In genomic region chr9:7848191-7848590, GRCm38 (mm10) we compare ENCODE assay signal across 19 mouse cellular contexts. TPM values are rescaled to one million over a fixed set of nuclear protein-coding genes. Genes with fewer than 3 reads are reported as not detected.
DNase-seq lines count a peak whose midpoint lies in the region; ATAC-seq lines count a peak whose summit lies in the region.
"Had no signal": no experiment of that assay in that cellular context is flagged by ENCODE, and none has a peak within 500 bp of the region (broad histone marks: within the 10 kb centered on the region; RNA-seq: fewer than 3 reads in every experiment).

No protein-coding gene starts in this region.

- H3K36me3 ChIP-seq in heart, embryonic 11.5 days (ENCODE audit: control insufficient read depth, insufficient read depth, low read length) = no peaks in the 10 kb centered on the region
- H3K36me3 ChIP-seq in heart, embryonic 10.5 days = peaks cover 5% of the 10 kb centered on the region; the same call in 1 of the 2 replicates

- no peaks in the 10 kb centered on the region for H3K9me3 ChIP-seq in heart, embryonic 11.5 days (replicated peaks; ENCODE audit: control insufficient read depth, low read length)
- no peaks in the 10 kb centered on the region for H3K9me3 ChIP-seq in heart, embryonic 10.5 days
- H3K9me3 ChIP-seq: G1E had no signal

- H3K27me3 ChIP-seq in heart, embryonic 11.5 days (ENCODE audit: control insufficient read depth, insufficient read depth, low read length) = no peaks in the 10 kb centered on the region
- H3K27me3 ChIP-seq in heart, embryonic 10.5 days (ENCODE audit: insufficient read depth, poor library complexity, severe bottlenecking) = no peaks in the 10 kb centered on the region
- H3K27me3 ChIP-seq: CH12.LX, Patski had no signal

- H3K4me2 ChIP-seq in heart, embryonic 11.5 days = no peak overlapping the region

- H3K9ac ChIP-seq in heart, embryonic 11.5 days (ENCODE audit: low read depth, low read length) = no peak overlapping the region

- no peak for ATAC-seq in heart, embryonic 11.5 days (replicated peaks; ENCODE audit: insufficient number of reproducible peaks, low FRiP score, low TSS enrichment)
- ATAC-seq: activated CD4-positive, CD25-positive, alpha-beta regulatory T cell, adult 4 months; CD4-positive, CD25-positive, alpha-beta regulatory T cell, adult 4 months; Patski had no signal

- DNase-seq in heart, adult 11 months = peak; percentile 70
- DNase-seq in heart, embryonic 10.5 days (ENCODE audit: low spot score) = peak; percentile 55
- no peak for DNase-seq in heart, adult 9 months (ENCODE audit: low spot score in 2 of 2)
- DNase-seq: adrenal gland, adult 2 months; adrenal gland, adult 8-10 months; adrenal gland, postnatal 10 days; adrenal gland, postnatal 14 days; adrenal gland, postnatal 25 days; adrenal gland, postnatal 36 days; B cell, adult 2 months; cerebellum, adult 11 months; cerebellum, adult 11-12 months; cerebellum, adult 18-20 months had no signal

- H3K27ac ChIP-seq in heart, embryonic 11.5 days (ENCODE audit: low read depth, low read length) = no peak overlapping the region
- no peak overlapping the region for H3K27ac ChIP-seq in heart, embryonic 10.5 days

- no peak overlapping the region for H3K4me3 ChIP-seq in heart, embryonic 11.5 days (ENCODE audit: low read depth, low read length)
- H3K4me3 ChIP-seq in heart, embryonic 10.5 days = no peak overlapping the region

- 0 out of 2 replicates have a peak, but pooled peaks cover 7% of the 10 kb centered on the region for H3K4me1 ChIP-seq in heart, embryonic 11.5 days (ENCODE audit: control insufficient read depth, insufficient read depth, low read length)
- H3K4me1 ChIP-seq in heart, embryonic 10.5 days = peaks cover 10% of the 10 kb centered on the region

- 86% methylated on average over 18 of the region's 18 CpGs for WGBS in heart, embryonic 11.5 days (ENCODE audit: insufficient replicate concordance)
- WGBS in heart, embryonic 10.5 days = 90% methylated on average over 18 of the region's 18 CpGs

RNA-seq across cellular contexts. Expression of gene Birc2, which starts 11.3 kb away (rescaled TPM):
- polyA plus RNA-seq in heart, embryonic 11.5 days (2014; fragmentation: Nextera tagmentation; extraction: Ambion mirVana) = 28.1 and 28.7 TPM in 2 replicates
- polyA plus RNA-seq in heart, embryonic 10.5 days (2016; fragmentation: Nextera tagmentation; extraction: Ambion mirVana) = 23.6 and 24.2 TPM in 2 replicates

RNA-seq across cellular contexts. Expression of gene Birc3, which starts 24.8 kb away (rescaled TPM):
- polyA plus RNA-seq in heart, embryonic 11.5 days (2014; fragmentation: Nextera tagmentation; extraction: Ambion mirVana) = 4.2 and 4.4 TPM in 2 replicates
- 4.9 and 5.2 TPM in 2 replicates for polyA plus RNA-seq in heart, embryonic 10.5 days (2016; fragmentation: Nextera tagmentation; extraction: Ambion mirVana)

Comparison
In these comparisons a context has a peak if more than half of its experiments do, and no peak if none do; other contexts are left out.
1. DNase-seq: peak in heart, adult 11 months (single experiment) and heart, embryonic 10.5 days (single experiment); none in heart, adult 9 months (0 of 2).